Mouse (Mus musculus) liver, embryonic 11.5 days (tissue): ENCODE results near the gene Tnfaip2. TPM values are rescaled to one million over a fixed set of nuclear protein-coding genes. Genes with fewer than 3 reads are reported as not detected.

Source experiments
- ATAC-seq: fragments of 200-750 bp; cut with Nextera tagmentation; replicated peaks from 2 replicates; pipeline ENCODE4 v1.8.0; 2017; ENCODE audit warnings: moderate number of reproducible peaks, mild to moderate bottlenecking, moderate TSS enrichment, moderate library complexity; ENCODE audit not compliant: low FRiP score
- DNase-seq: peaks from one replicate; pipeline ENCODE4 v3.0.0-alpha.2; 2017; ENCODE audit warnings: low spot score
- H3K27ac ChIP-seq: fragments of 300-500 bp; sonication (generic); 2 replicates; pipeline ENCODE4 v1.5.1; 2014; ENCODE audit warnings: mild to moderate bottlenecking, low read depth, low read length, control low read depth
- H3K27me3 ChIP-seq: fragments of 300-500 bp; sonication (generic); replicated peaks from 2 replicates; pipeline ENCODE4 v1.6.1; 2014; ENCODE audit warnings: low read length, mixed read lengths; ENCODE audit not compliant: control insufficient read depth, insufficient read depth
- H3K36me3 ChIP-seq: fragments of 300-500 bp; sonication (generic); 2 replicates; pipeline ENCODE4 v1.6.1; 2014; ENCODE audit warnings: mild to moderate bottlenecking, low read length, moderate library complexity, mixed read lengths; ENCODE audit not compliant: control insufficient read depth, insufficient read depth
- H3K4me1 ChIP-seq: fragments of 300-500 bp; sonication (generic); replicated peaks from 2 replicates; pipeline ENCODE4 v1.6.1; 2014; ENCODE audit warnings: low read length, mixed read lengths; ENCODE audit not compliant: control insufficient read depth, insufficient read depth
- H3K4me2 ChIP-seq: fragments of 300-500 bp; sonication (generic); 2 replicates; pipeline ENCODE4 v1.6.1; 2014; ENCODE audit warnings: mild to moderate bottlenecking, control low read depth, moderate library complexity
- H3K4me3 ChIP-seq: fragments of 300-500 bp; sonication (generic); 2 replicates; pipeline ENCODE4 v1.5.1; 2014; ENCODE audit warnings: low read depth, low read length, control low read depth
- H3K9ac ChIP-seq: fragments of 300-500 bp; sonication (generic); 2 replicates; pipeline ENCODE4 v1.6.1; 2014; ENCODE audit warnings: low read depth, low read length, control low read depth
- H3K9me3 ChIP-seq: fragments of 300-500 bp; sonication (generic); 2 replicates; pipeline ENCODE4 v1.6.1; 2016; ENCODE audit warnings: low read length, inconsistent platforms, mixed read lengths; ENCODE audit not compliant: control insufficient read depth
- WGBS: fragments of 180-500 bp; shearing (Covaris S2); extraction: QIAGEN DNeasy Blood & Tissue Kit; methylation state at CpG from one replicate; pipeline ENCODE4 v1.1.7; 2014; 5-methylcytosine and 5-hydroxymethylcytosine counted together
- polyA plus RNA-seq: library from polyadenylated mRNA; unstranded; fragments of >200 nt; fragmentation: Nextera tagmentation; extraction: Ambion mirVana; gene quantifications from 2 replicates; pipeline ENCODE4 v1.2.1, GENCODE M21; 2014

Gene Tnfaip2
- polyA plus RNA-seq, 1 experiment from 2014 or later: 107 TPM

DNA sequence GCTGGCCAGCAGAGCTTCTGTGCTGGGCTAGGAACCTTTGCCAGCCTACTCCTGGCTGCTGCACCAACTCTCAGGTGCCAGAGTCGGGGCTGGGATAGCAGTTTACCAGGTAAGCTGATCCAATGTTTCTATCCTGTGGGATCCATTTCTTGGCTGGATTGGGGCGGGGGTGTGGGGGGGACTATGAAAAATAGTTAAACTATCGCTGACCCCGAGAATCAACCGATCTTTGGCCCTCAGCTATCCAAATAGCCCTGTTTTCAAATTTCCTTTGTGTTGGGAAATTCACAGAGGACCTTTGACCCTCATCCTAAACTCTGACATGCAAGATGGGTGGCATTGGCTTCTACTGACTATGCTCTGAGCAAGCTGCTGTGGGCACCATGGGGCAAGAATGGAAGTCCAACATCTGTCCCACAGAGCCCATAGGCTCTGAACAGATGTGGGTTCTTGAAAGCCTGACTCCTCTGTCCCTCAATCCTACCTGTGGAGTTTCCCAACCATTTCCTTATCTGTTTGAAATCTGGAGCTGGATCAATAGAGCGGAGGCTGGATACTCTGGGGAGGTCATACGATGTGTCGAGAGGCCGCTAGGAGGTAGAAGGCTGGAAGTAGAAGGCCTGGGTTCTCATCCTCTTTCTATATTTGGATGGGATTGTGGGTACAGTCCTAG is 1.4 kb upstream of the Tnfaip2 start:
- peaks cover 70% of the 10 kb centered on the region for H3K4me1 ChIP-seq
- H3K9ac ChIP-seq: no peak overlapping the region
- no peak overlapping the region for H3K4me3 ChIP-seq
- 75% methylated on average over 9 of the region's 9 CpGs for whole genome bisulfite sequencing
- H3K9me3 ChIP-seq: no peaks in the 10 kb centered on the region
- peaks cover 32% of the 10 kb centered on the region for H3K27me3 ChIP-seq
- ATAC-seq (no peak), DNase-seq (no peak)
- H3K27ac ChIP-seq: peak overlapping the region; percentile 60
- H3K36me3 ChIP-seq: peaks cover 6% of the 10 kb centered on the region
- no peak overlapping the region; the same call in 1 of the 2 replicates for H3K4me2 ChIP-seq

DNA sequence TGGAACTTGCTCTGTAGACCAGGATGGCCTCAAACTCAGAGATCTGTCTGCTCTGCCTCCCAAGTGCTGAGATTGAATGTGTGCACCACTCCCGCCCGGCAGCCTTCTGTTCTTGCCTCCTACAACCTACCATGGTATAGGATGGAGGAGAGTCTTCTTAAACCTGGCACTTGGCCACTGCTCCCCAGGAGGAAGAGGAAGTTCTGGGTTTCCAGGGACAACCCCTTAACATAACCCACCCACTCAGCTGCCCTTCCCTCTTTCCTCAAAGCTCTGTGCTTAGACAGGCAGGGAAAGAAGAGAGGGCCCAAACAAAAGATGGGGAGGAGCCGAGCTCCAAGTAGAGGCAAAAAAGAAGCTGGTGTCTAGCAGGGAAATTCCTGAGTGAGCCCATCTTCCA is 746 bp upstream of the Tnfaip2 start:
- Histone ChIP-seq H3K4me1 (peaks cover 70% of the 10 kb centered on the region), H3K27ac (peak overlapping the region; percentile 60; the same call in 1 of the 2 replicates), H3K36me3 (peaks cover 13% of the 10 kb centered on the region), H3K4me2 (peak overlapping the region; percentile 69; the same call in 1 of the 2 replicates), H3K9ac (no peak overlapping the region), H3K27me3 (peaks cover 38% of the 10 kb centered on the region), H3K4me3 (no peak overlapping the region; the same call in 1 of the 2 replicates), H3K9me3 (no peaks in the 10 kb centered on the region)
- DNase-seq (no peak), ATAC-seq (no peak)
- 63% methylated on average over 3 of the region's 3 CpGs for WGBS

DNA sequence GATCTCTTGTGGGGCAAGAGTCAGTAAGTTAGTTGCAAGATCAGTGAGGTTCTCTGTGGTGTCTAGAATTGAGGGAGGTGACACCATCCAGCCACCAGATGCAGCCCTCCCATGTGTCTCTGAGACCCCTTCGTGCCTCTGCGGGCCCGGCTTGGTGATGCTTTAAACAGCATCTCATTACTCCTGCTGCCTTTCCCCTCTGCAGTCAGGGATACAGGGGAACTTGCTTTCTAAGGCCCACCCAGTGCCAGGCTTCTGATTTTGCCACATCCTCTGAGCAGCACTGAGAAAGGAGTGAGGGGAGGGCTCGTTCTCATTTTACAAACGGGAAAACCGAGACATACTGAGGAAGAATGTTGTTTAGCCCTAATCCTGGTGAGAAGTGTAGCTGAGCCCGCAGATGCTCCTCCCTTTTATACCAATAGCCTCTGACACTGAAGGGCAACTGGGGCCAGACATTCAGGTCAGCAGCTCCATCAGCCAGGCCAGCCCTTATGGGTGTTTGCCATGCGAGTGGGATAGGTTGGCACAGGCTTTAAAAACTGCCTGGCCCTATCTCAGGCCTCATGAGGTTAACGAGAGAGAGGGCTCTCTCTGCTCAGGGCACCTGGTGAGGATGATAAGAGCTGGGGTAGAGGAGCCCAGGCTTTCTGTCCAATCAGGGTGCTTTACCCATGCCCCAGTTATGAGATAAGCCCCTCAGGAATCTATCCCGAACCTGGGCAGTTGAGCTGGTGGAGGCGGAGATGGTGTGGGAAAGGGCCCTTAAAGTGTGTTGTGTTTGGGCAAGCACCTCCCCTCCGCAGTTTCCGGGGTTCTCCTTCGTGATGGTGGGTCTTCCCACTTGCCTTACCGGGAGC is 972 bp downstream of the Tnfaip2 start:
- H3K36me3 ChIP-seq: peaks cover 26% of the 10 kb centered on the region
- peaks cover 62% of the 10 kb centered on the region for H3K4me1 ChIP-seq
- DNase-seq (no peak), ATAC-seq (peak; percentile 92)
- peak overlapping the region; percentile 81 for H3K4me3 ChIP-seq
- peak overlapping the region; percentile 87 for H3K9ac ChIP-seq
- peak overlapping the region; percentile 88 for H3K27ac ChIP-seq
- no peaks in the 10 kb centered on the region for H3K9me3 ChIP-seq
- WGBS: 11% methylated on average over 15 of the region's 15 CpGs
- H3K4me2 ChIP-seq: peak overlapping the region; percentile 69
- H3K27me3 ChIP-seq: peaks cover 56% of the 10 kb centered on the region

DNA sequence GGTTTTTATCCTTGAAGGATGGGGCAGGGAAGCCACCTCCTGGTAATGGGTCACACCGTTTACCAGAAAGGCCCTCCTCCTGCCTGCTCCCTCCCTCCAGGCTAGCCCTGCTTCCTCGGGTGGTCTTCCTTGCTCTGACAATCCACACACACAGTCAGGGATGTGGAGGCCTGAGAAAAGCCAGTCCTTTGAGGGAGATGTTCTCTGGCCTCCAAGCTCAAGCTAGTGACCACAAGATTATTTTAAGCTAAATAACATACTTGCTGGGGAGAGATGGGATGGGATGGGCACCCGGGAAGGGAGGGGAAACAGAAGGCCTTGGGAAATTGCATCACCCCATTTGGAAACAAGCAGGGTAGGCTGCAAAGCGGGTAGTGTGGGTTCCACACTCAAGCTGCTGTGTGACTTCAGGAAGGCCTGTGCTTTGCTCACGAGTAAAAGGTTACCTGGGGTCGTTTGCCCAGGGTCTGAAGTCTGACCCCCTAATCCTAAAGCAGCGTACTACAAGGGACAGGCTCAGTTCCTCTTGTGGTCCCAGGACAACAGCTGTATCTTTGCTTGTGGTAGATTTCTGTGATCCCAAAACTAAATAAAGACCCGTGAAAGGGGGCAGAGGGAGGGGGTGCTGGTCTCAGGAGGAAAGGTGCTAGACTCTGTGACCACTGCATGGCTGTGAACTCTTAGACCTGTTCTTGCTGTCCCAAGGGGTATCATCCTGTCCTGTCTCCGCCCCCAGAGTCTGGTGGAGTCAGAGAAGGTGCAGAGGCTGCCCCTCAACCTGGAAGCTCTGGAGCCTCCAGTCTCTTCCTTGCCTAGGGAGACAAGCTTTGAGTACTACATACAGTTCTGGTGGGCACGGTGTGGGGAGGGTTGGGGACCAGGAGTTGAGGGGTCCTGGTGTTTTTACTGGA is 1.9 kb downstream of the Tnfaip2 start:
- H3K9ac ChIP-seq: peak overlapping the region; percentile 78
- no peak for DNase-seq
- H3K9me3 ChIP-seq: no peaks in the 10 kb centered on the region
- ATAC-seq: no peak
- H3K36me3 ChIP-seq: peaks cover 34% of the 10 kb centered on the region
- peaks cover 61% of the 10 kb centered on the region for H3K27me3 ChIP-seq
- peak overlapping the region; percentile 64 for H3K27ac ChIP-seq
- H3K4me1 ChIP-seq: peaks cover 58% of the 10 kb centered on the region
- 30% methylated on average over 10 of the region's 10 CpGs for WGBS
- H3K4me2 ChIP-seq: peak overlapping the region; percentile 69
- H3K4me3 ChIP-seq: peak overlapping the region; percentile 81

DNA sequence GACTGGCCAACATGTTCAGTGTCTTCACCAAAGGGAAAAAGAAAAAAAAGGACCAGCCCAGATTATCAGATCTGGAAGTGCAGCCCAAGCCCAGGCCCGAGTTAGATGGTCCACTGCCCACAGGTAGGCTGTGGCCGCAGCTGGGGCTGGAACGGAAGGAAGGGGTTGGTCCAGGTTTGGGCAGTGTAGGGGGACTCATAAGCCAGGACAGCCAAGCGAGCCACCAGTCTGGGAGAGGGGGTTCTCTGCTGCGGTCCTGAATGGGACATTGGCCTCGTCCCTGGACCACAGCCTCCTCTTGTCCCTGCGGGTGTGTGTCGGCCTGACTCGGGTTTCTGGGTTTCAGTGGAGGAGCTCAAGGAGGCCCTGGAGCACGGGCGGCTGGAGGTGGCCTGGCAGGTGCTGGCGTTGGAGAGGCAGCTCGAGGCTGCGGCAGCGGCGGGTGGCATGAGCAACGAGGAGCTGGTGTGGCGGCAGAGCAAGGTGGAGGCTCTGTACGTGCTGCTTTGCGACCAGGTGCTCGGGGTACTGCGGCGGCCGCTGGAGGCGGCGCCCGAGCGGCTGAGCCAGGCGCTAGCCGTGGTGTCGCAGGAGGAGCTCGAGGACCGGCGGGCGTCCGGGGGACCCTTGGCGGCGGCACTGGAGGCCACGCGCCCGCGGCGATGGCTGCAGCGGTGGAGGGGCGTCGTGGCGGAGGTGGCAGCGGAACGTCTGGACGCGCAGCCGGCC is 3.1 kb downstream of the Tnfaip2 start:
- peak overlapping the region; percentile 78; the same call in 1 of the 2 replicates for H3K9ac ChIP-seq
- peaks cover 58% of the 10 kb centered on the region for H3K4me1 ChIP-seq
- DNase-seq (no peak), ATAC-seq (no peak)
- H3K36me3 ChIP-seq: peaks cover 39% of the 10 kb centered on the region
- peak overlapping the region; percentile 69 for H3K4me2 ChIP-seq
- peak overlapping the region; percentile 81 for H3K4me3 ChIP-seq
- WGBS: 28% methylated on average over 52 of the region's 52 CpGs
- peaks cover 61% of the 10 kb centered on the region for H3K27me3 ChIP-seq
- peak overlapping the region; percentile 8; the same call in 1 of the 2 replicates for H3K27ac ChIP-seq
- H3K9me3 ChIP-seq: no peaks in the 10 kb centered on the region

DNA sequence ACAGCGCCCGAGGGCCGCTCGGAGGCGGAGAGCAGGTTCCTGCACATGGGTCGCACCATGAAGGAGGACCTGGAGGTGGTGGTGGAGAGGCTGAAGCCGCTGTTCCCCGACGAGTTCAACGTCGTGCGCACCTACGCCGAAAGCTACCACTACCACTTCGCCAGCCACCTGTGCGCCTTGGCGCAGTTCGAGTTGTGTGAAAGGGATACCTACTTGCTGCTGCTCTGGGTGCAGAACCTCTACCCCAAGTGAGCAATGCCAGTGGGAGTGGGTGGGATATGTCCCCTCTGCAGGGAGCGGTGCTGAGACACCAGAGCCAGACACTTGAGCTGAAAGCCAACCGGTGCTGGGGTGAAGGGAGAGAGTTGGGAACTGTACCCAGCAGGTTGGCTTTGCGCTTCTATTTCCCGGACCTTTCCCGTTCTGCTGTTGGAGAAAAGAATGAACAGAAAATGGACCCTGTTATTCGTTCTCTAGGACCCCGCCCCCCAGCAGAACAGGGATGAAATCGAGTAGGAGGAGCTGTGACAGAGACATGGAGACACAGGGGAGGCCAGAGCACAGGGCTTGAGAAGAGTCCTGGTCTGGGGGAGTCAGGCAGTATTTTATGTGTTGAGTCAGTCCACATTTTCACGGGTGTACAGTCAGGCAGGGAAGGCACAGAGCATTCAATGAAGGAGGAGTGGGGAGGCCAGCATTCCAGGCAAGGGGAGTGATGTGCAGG is 3.8 kb downstream of the Tnfaip2 start:
- 45% methylated on average over 27 of the region's 27 CpGs for WGBS
- H3K27ac ChIP-seq: peak overlapping the region; percentile 8; the same call in 1 of the 2 replicates
- peaks cover 61% of the 10 kb centered on the region for H3K27me3 ChIP-seq
- H3K4me2 ChIP-seq: peak overlapping the region; percentile 69
- H3K9ac ChIP-seq: peak overlapping the region; percentile 37; the same call in 1 of the 2 replicates
- DNase-seq (no peak), ATAC-seq (no peak)
- peaks cover 61% of the 10 kb centered on the region for H3K4me1 ChIP-seq
- no peaks in the 10 kb centered on the region for H3K9me3 ChIP-seq
- H3K4me3 ChIP-seq: peak overlapping the region; percentile 81
- H3K36me3 ChIP-seq: peaks cover 44% of the 10 kb centered on the region

DNA sequence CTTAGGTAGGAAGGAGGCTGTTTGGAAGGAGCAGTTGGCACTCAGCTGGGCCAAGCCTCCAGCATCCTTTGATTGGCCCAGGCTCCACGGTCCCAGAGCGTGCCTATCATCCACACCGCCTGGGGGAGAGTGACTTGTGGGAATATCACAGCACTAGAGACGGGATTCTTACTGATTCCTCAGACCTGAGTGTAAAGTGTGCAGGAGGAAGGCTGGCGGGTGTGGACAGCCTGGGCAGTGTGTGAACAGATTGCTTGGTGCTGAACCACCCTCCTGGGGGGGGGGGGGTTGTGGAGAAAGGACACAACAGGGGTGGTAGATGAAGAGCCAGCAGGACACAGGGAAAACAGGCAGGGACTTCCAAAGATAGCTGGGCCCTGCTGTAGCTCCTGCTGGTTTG is 4.5 kb downstream of the Tnfaip2 start:
- no peak for ATAC-seq
- Histone ChIP-seq H3K9me3 (no peaks in the 10 kb centered on the region), H3K27me3 (peaks cover 60% of the 10 kb centered on the region), H3K4me1 (peaks cover 57% of the 10 kb centered on the region), H3K9ac (no peak overlapping the region), H3K4me3 (no peak overlapping the region), H3K36me3 (peaks cover 51% of the 10 kb centered on the region), H3K4me2 (peak overlapping the region; percentile 69), H3K27ac (no peak overlapping the region)
- 64% methylated on average over 5 of the region's 5 CpGs for WGBS
- DNase-seq: no peak
